Mouse (Mus musculus) granulocyte monocyte progenitor cell, adult 5-6 weeks (primary cell): ENCODE measurements around the gene Psd4. TPM values are rescaled to one million over a fixed set of nuclear protein-coding genes. Genes with fewer than 3 reads are reported as not detected.

Source experiments
- ATAC-seq: replicated peaks from 2 replicates; pipeline ENCODE4 v1.8.0; 2016; ENCODE audit warnings: mild to moderate bottlenecking, moderate TSS enrichment, inconsistent platforms; ENCODE audit not compliant: poor library complexity, severe bottlenecking
- total RNA-seq, 2 experiments: library from RNA; stranded (forward) in 1 of 2; stranded (reverse) in 1 of 2; fragments of 200-712, 200-1000 nt in 1 of 2; fragments of >200 nt in 1 of 2; fragmentation: Nextera tagmentation in 1 of 2; gene quantifications; 2 replicates each; pipeline ENCODE4 v1.2.3; 2014 to 2017

Psd4 gene
- total RNA-seq, 2 experiments from 2014 or later, result 64.6 to 91.0 TPM

GRCm38 (mm10) chr2:24427866-24428675 is 60.7 kb downstream of the Psd4 start:
- no peak for ATAC-seq

GRCm38 (mm10) chr2:24429806-24430205 is 62.4 kb downstream of the Psd4 start:
- ATAC-seq, result peak; percentile 83

GRCm38 (mm10) chr2:24434670-24435069 is 67.3 kb downstream of the Psd4 start:
- ATAC-seq, result no peak

- ATAC-seq, result peak; percentile 67
Measured at GRCm38 (mm10) chr2:24435699-24436098, 68.3 kb downstream of the Psd4 start.

GRCm38 (mm10) chr2:24440056-24440455 is 72.7 kb downstream of the Psd4 start:
- no peak for ATAC-seq

- ATAC-seq, result no peak; the same call in 1 of the 2 replicates
Measured at GRCm38 (mm10) chr2:24441899-24442298, 74.5 kb downstream of the Psd4 start.

GRCm38 (mm10) chr2:24442303-24442925 is 75.0 kb downstream of the Psd4 start:
- peak; percentile 58 for ATAC-seq

GRCm38 (mm10) chr2:24443256-24443790 is 75.9 kb downstream of the Psd4 start:
- no peak for ATAC-seq

GRCm38 (mm10) chr2:24449111-24449510 is 81.7 kb downstream of the Psd4 start:
- ATAC-seq, result peak; percentile 79

GRCm38 (mm10) chr2:24453206-24453605 is 85.8 kb downstream of the Psd4 start:
- no peak for ATAC-seq

- no peak for ATAC-seq
Measured at GRCm38 (mm10) chr2:24454429-24455011, 87.1 kb downstream of the Psd4 start.

- no peak for ATAC-seq
Measured at GRCm38 (mm10) chr2:24455057-24455855, 87.9 kb downstream of the Psd4 start.

GRCm38 (mm10) chr2:24456841-24457240 is 89.5 kb downstream of the Psd4 start:
- peak; percentile 85 for ATAC-seq

- ATAC-seq, result no peak
Measured at GRCm38 (mm10) chr2:24460112-24460807, 92.9 kb downstream of the Psd4 start.

GRCm38 (mm10) chr2:24460808-24461127 is 93.4 kb downstream of the Psd4 start:
- peak; percentile 47; the same call in 1 of the 2 replicates for ATAC-seq

Other genes with a start within 250 kb of the Psd4 start
- gene Il1f8, start 214.4 kb upstream of the Psd4 start, total RNA-seq (2014; fragmentation: Nextera tagmentation), result not detected in 2 replicates
- gene Il1f8, start 214.4 kb upstream of the Psd4 start, total RNA-seq (2017), result not detected in 2 replicates
- 2.5 TPM in 1 of 2 replicates, not detected in the other for gene Il1f9, start 181.1 kb upstream of the Psd4 start, total RNA-seq (2014; fragmentation: Nextera tagmentation)
- 2.0 and 2.3 TPM in 2 replicates for gene Il1f9, start 181.1 kb upstream of the Psd4 start, total RNA-seq (2017)
- not detected in 2 replicates for gene Il1f6, start 152.2 kb upstream of the Psd4 start, total RNA-seq (2014; fragmentation: Nextera tagmentation)
- not detected in 2 replicates for gene Il1f6, start 152.2 kb upstream of the Psd4 start, total RNA-seq (2017)
- not detected in 2 replicates for gene Il1f5, start 90.6 kb upstream of the Psd4 start, total RNA-seq (2014; fragmentation: Nextera tagmentation)
- not detected in 2 replicates for gene Il1f5, start 90.6 kb upstream of the Psd4 start, total RNA-seq (2017)
- gene Il1f10, start 76.4 kb upstream of the Psd4 start, total RNA-seq (2014; fragmentation: Nextera tagmentation), result not detected in 2 replicates
- not detected in 2 replicates for gene Il1f10, start 76.4 kb upstream of the Psd4 start, total RNA-seq (2017)
- 4.2 TPM in 1 of 2 replicates, not detected in the other for gene Il1rn, start 30.7 kb upstream of the Psd4 start, total RNA-seq (2014; fragmentation: Nextera tagmentation)
- gene Il1rn, start 30.7 kb upstream of the Psd4 start, total RNA-seq (2017), result 0.43 and 1.0 TPM in 2 replicates
- 1.0 TPM in 1 of 2 replicates, not detected in the other for gene Pax8, start 108.0 kb downstream of the Psd4 start, total RNA-seq (2014; fragmentation: Nextera tagmentation)
- 0.34 TPM in 1 of 2 replicates, not detected in the other for gene Pax8, start 108.0 kb downstream of the Psd4 start, total RNA-seq (2017)